In the genomic region with DNA sequence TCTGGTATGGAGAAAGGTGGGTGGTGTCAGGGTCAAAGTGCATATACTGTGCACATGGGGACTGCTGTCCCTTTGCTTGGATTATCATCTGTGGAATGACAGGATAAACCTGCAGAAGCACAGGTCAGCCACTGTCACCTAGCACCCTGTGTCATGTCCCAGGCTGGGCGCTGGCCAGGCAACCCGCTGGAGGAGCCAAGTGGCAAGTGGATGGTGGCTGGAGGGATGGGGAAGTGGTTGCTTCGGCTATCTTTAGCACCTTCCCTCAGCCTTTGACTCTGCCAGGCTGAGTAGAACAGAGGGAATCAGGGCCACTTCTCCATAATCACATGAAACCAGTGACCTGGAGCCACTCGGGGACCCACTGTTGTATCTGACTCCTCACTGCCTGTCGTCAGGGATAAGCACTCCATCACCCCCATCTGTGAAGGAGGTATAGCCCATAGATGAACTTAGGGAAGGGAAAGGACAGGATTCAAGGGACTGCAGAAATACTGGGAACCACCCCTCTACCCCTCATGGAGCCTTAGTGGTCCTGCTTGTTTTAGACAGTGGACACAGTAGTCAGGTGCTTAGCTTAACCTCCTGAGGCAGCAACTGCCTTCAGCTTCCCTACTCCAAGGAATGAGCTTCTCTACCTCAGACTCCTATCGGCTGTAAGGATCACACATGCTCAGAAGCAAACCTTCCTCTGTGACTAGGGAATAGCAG, we compare ENCODE assay signal across 11 mouse cellular contexts. TPM values are rescaled to one million over a fixed set of nuclear protein-coding genes. Genes with fewer than 3 reads are reported as not detected.
DNase-seq lines count a peak whose midpoint lies in the region; ATAC-seq and TF ChIP-seq lines count a peak whose summit lies in the region.
"Had no signal": no experiment of that assay in that cellular context is flagged by ENCODE, and none has a peak within 500 bp of the region (broad histone marks: within the 10 kb centered on the region; RNA-seq: fewer than 3 reads in every experiment).

No protein-coding gene starts in this region.

- no peak overlapping the region for H3K27ac ChIP-seq in MEL (ENCODE audit: control insufficient read depth, low read depth, low read length)
- H3K27ac ChIP-seq in limb, embryonic 13.5 days: peak overlapping the region; percentile 70

- 54% methylated on average over 6 of the region's 6 CpGs for WGBS in limb, embryonic 13.5 days

- peaks cover 2 to 13% of the 10 kb centered on the region in 2 experiments; a peak in 3 of 4 replicates for H3K36me3 ChIP-seq in MEL (ENCODE audit: control insufficient read depth in 1 of 2, insufficient read depth in 2 of 2, low read length in 2 of 2)
- H3K36me3 ChIP-seq in limb, embryonic 13.5 days: peaks cover 35% of the 10 kb centered on the region

- intact Hi-C loops in heart, postnatal 25 days (cut with DNase I): loop anchor here (5.0 kb wide), 2 partner anchors 63 to 243 kb away; a partner anchor contains a TSS
- intact Hi-C loops in left cerebral cortex, postnatal 10 days (cut with DNase I): loop anchor here (5.0 to 10.0 kb wide), 3 partner anchors 63 to 323 kb away; a partner anchor contains a TSS

- H3K79me2 ChIP-seq in MEL (ENCODE audit: control insufficient read depth, insufficient read depth, low read length, poor library complexity): peaks cover 11% of the 10 kb centered on the region

- no peak overlapping the region; the same call in 1 of the 2 replicates for H3K4me2 ChIP-seq in limb, embryonic 13.5 days (replicated peaks)

- TF ChIP-seq POLR2A in MEL (IDR thresholded peaks at IDR 0.05; ENCODE audit: control insufficient read depth in 1 of 2, insufficient read depth in 1 of 2, low read depth in 1 of 2, low read length in 2 of 2, poor library complexity in 1 of 2): 0 out of 4 replicates have a peak, but pooled peaks of 1 of the 2 experiments have one; percentile 22

- H3K4me1 ChIP-seq in MEL (ENCODE audit: control insufficient read depth in 1 of 2, insufficient read depth in 2 of 2, low read length in 2 of 2): no peaks in the 10 kb centered on the region
- H3K4me1 ChIP-seq in limb, embryonic 13.5 days: peaks cover 28% of the 10 kb centered on the region

- H3K4me3 ChIP-seq in MEL (ENCODE audit: control insufficient read depth in 1 of 2, insufficient read depth in 1 of 2, low read depth in 2 of 2, low read length in 2 of 2): no peak overlapping the region
- no peak overlapping the region for H3K4me3 ChIP-seq in limb, embryonic 13.5 days

- H3K9ac ChIP-seq in MEL (ENCODE audit: control insufficient read depth, low read depth, low read length, poor library complexity, severe bottlenecking): no peak overlapping the region
- H3K9ac ChIP-seq in limb, embryonic 13.5 days: no peak overlapping the region

- no peak for ATAC-seq in limb, embryonic 13.5 days (ENCODE audit: low FRiP score, low read depth)

- H3K27me3 ChIP-seq in MEL (ENCODE audit: control insufficient read depth in 1 of 2, insufficient read depth in 2 of 2, low read length in 2 of 2): no peaks in the 10 kb centered on the region
- H3K27me3 ChIP-seq in limb, embryonic 13.5 days: no peaks in the 10 kb centered on the region

- DNase-seq in heart, adult 11 months: peak; percentile 98
- DNase-seq in heart, postnatal 25 days (ENCODE audit: low spot score): no peak
- DNase-seq in MEL (ENCODE audit: low read depth, low spot score): peak; percentile 58
- DNase-seq in gastrocnemius, postnatal 25 days: peak; percentile 74
- DNase-seq in urinary bladder, postnatal 10 days (ENCODE audit: low spot score): no peak
- DNase-seq in ovary, postnatal 14 days (ENCODE audit: low spot score): no peak
- no peak for DNase-seq in left cerebral cortex, postnatal 10 days (ENCODE audit: extremely low spot score in 1 of 2, low spot score in 2 of 2)
- DNase-seq: embryo, embryonic 11 days; retina, postnatal 1 day; thymus, adult 2 months had no signal

- no peaks in the 10 kb centered on the region for H3K9me3 ChIP-seq in MEL (replicated peaks; ENCODE audit: insufficient read depth, low read length)
- H3K9me3 ChIP-seq in limb, embryonic 13.5 days: no peaks in the 10 kb centered on the region

- no peak for TF ChIP-seq CTCF in MEL (IDR thresholded peaks at IDR 0.05 in 2 of 3, conservative IDR thresholded peaks at IDR 0.05 in 1 of 3; ENCODE audit: control insufficient read depth in 1 of 3, insufficient read depth in 1 of 3, low read depth in 2 of 3, low read length in 3 of 3, poor library complexity in 1 of 3, severe bottlenecking in 1 of 3)

- no peak for TF ChIP-seq EP300 in MEL (IDR thresholded peaks at IDR 0.05; ENCODE audit: low read depth in 1 of 2, low read length in 2 of 2)

- TF ChIP-seq RAD21 in MEL (IDR thresholded peaks at IDR 0.05; ENCODE audit: low read depth, low read length): no peak

TF ChIP-seq in MEL, 35 proteins besides CTCF, POLR2A, EP300 and RAD21:
- TF ChIP-seq ZMIZ1 (IDR thresholded peaks at IDR 0.05; ENCODE audit: low read depth, low read length) (no peak), TAL1 (IDR thresholded peaks at IDR 0.05; ENCODE audit: low read length) (peak; percentile 51)

RNA-seq across cellular contexts. Expression of a gene that starts 16.3 kb away (rescaled TPM):
- total RNA-seq in heart, postnatal 25 days (2021): 10 to 100 TPM; 77.5 to 92.2 TPM
- total RNA-seq in MEL (2012; rRNA removed): 93.7 and 105 TPM in 2 replicates
- polyA plus RNA-seq in MEL (2012; ENCODE audit: insufficient read depth in 1 of 2, insufficient read length in 2 of 2, low read depth in 1 of 2, low replicate concordance in 2 of 2, missing spikeins in 1 of 2): 100 to 1,000 TPM in 1 of 2 experiments, not detected in 1; 115 TPM
- 10 to 100 TPM; 34.6 to 37.7 TPM for total RNA-seq in gastrocnemius, postnatal 25 days (2021)
- polyA plus RNA-seq in limb, embryonic 13.5 days (2015; fragmentation: Nextera tagmentation; extraction: Ambion mirVana): 5.5 and 5.6 TPM in 2 replicates
- total RNA-seq in left cerebral cortex, postnatal 10 days (2021): 100 to 1,000 TPM; 430 to 441 TPM

RNA-seq across cellular contexts. Expression of a gene that starts 16.9 kb away (rescaled TPM):
- total RNA-seq in heart, postnatal 25 days (2021): 100 to 1,000 TPM; 154 to 183 TPM
- 1,686 and 1,722 TPM in 2 replicates for total RNA-seq in MEL (2012; rRNA removed)
- polyA plus RNA-seq in MEL (2012; ENCODE audit: insufficient read depth in 1 of 2, insufficient read length in 2 of 2, low read depth in 1 of 2, low replicate concordance in 2 of 2, missing spikeins in 1 of 2): 1,000 to 10,000 TPM in 1 of 2 experiments, 100 to 1,000 TPM in 1; 543 to 1,096 TPM
- total RNA-seq in gastrocnemius, postnatal 25 days (2021): 10 to 100 TPM; 48.4 to 80.1 TPM
- polyA plus RNA-seq in limb, embryonic 13.5 days (2015; fragmentation: Nextera tagmentation; extraction: Ambion mirVana): 1,057 and 1,068 TPM in 2 replicates
- 100 to 1,000 TPM; 520 to 524 TPM for total RNA-seq in left cerebral cortex, postnatal 10 days (2021)

RNA-seq across cellular contexts. Expression of a gene that starts 58.1 kb away (rescaled TPM):
- total RNA-seq in heart, postnatal 25 days (2021): 10 to 100 TPM; 23.7 to 26.5 TPM
- total RNA-seq in MEL (2012; rRNA removed): 18.2 and 23.3 TPM in 2 replicates
- polyA plus RNA-seq in MEL (2012; ENCODE audit: insufficient read depth in 1 of 2, insufficient read length in 2 of 2, low read depth in 1 of 2, low replicate concordance in 2 of 2, missing spikeins in 1 of 2): 10 to 100 TPM in 1 of 2 experiments, not detected in 1; 31.1 TPM
- total RNA-seq in gastrocnemius, postnatal 25 days (2021): 10 to 100 TPM; 13.8 to 14.6 TPM
- 45.6 and 45.8 TPM in 2 replicates for polyA plus RNA-seq in limb, embryonic 13.5 days (2015; fragmentation: Nextera tagmentation; extraction: Ambion mirVana)
- 10 to 100 TPM; 26.8 to 32.5 TPM for total RNA-seq in left cerebral cortex, postnatal 10 days (2021)

Comparison
In these comparisons a context has a peak if more than half of its experiments do, and no peak if none do; other contexts are left out.
1. DNase-seq: peak in heart, adult 11 months (single experiment), MEL (single experiment) and gastrocnemius, postnatal 25 days (single experiment); none in heart, postnatal 25 days (single experiment), urinary bladder, postnatal 10 days (single experiment), ovary, postnatal 14 days (single experiment) and left cerebral cortex, postnatal 10 days (0 of 2).